Mouse (Mus musculus): Measurements from ENCODE around the gene Dynlt1c.
"Not testable (repeated sequence)": the region's sequence is repeated elsewhere in the genome, so short reads cannot be mapped to it uniquely, and the experiment has no call there.

DNA sequence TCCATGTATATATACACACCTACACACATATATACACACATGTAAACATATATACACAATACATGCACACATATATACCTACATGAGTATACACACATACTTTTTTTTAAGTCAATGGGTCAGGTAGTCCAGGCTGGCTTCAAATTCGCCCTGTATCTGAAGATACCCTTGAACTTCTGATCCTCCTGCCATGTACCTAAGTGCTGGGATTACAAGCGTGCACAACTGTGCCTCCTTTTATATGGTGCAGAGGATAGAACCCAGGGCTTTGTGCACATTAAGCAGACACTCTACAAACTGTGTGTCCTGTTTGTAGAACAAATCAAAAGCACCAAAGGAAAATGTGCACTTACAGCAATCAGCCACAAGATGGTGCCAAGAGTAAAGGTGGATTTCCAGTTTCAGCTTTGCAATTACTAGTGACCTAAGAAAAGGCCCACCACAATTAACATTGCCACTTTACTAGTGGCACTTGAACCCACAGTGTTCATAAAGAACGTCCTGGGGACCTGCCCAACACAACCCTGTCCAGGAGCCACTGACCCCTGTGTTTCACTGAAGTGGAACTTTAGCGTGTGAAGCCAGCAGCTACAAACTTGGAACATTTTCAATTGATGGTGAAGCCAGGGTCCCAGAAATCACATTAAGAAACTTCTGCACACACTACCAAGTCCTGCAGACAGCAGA, 41.9 kb upstream of the Dynlt1c start:
- not testable (repeated sequence) for TF ChIP-seq GATA1 (IDR thresholded peaks at IDR 0.05; ENCODE audit: borderline replicate concordance, low read length); FLI1 (IDR thresholded peaks at IDR 0.05; ENCODE audit: low read length)

Measured in megakaryocyte, embryonic 14.5 days (primary cell).